Mouse (Mus musculus): ENCODE measurements around the gene Flt4. TPM values are rescaled to one million over a fixed set of nuclear protein-coding genes. Genes with fewer than 3 reads are reported as not detected.

Flt4 gene
- polyA plus RNA-seq, 1 experiment from 2014 or later, result 1.4 TPM

Other genes with a start within 250 kb of the Flt4 start
- gene Olfr1389, start 186.2 kb upstream of the Flt4 start, polyA plus RNA-seq (2015; fragmentation: Nextera tagmentation; extraction: Ambion mirVana), result not detected in 2 replicates
- gene Olfr1388, start 172.6 kb upstream of the Flt4 start, polyA plus RNA-seq (2015; fragmentation: Nextera tagmentation; extraction: Ambion mirVana), result 0.05 and 0.13 TPM in 2 replicates
- not detected in 2 replicates for gene Olfr1387, start 153.9 kb upstream of the Flt4 start, polyA plus RNA-seq (2015; fragmentation: Nextera tagmentation; extraction: Ambion mirVana)
- gene Olfr1386, start 144.2 kb upstream of the Flt4 start, polyA plus RNA-seq (2015; fragmentation: Nextera tagmentation; extraction: Ambion mirVana), result not detected in 2 replicates
- gene Olfr1385, start 120.2 kb upstream of the Flt4 start, polyA plus RNA-seq (2015; fragmentation: Nextera tagmentation; extraction: Ambion mirVana), result not detected in 2 replicates
- gene Olfr1384, start 102.5 kb upstream of the Flt4 start, polyA plus RNA-seq (2015; fragmentation: Nextera tagmentation; extraction: Ambion mirVana), result not detected in 2 replicates
- gene Olfr1383, start 89.6 kb upstream of the Flt4 start, polyA plus RNA-seq (2015; fragmentation: Nextera tagmentation; extraction: Ambion mirVana), result not detected in 2 replicates
- not detected in 2 replicates for gene Olfr1382, start 81.0 kb upstream of the Flt4 start, polyA plus RNA-seq (2015; fragmentation: Nextera tagmentation; extraction: Ambion mirVana)
- not detected in 2 replicates for gene Olfr1381, start 65.8 kb upstream of the Flt4 start, polyA plus RNA-seq (2015; fragmentation: Nextera tagmentation; extraction: Ambion mirVana)
- gene Olfr1380, start 52.4 kb upstream of the Flt4 start, polyA plus RNA-seq (2015; fragmentation: Nextera tagmentation; extraction: Ambion mirVana), result not detected in 2 replicates
- gene Scgb3a1, start 54.3 kb downstream of the Flt4 start, polyA plus RNA-seq (2015; fragmentation: Nextera tagmentation; extraction: Ambion mirVana), result not detected in 2 replicates
- gene Cnot6, start 103.5 kb downstream of the Flt4 start, polyA plus RNA-seq (2015; fragmentation: Nextera tagmentation; extraction: Ambion mirVana), result 69.9 and 78.7 TPM in 2 replicates
- 9.3 and 11.1 TPM in 2 replicates for gene Gfpt2, start 184.9 kb downstream of the Flt4 start, polyA plus RNA-seq (2015; fragmentation: Nextera tagmentation; extraction: Ambion mirVana)
- gene Mapk9, start 237.5 kb downstream of the Flt4 start, polyA plus RNA-seq (2015; fragmentation: Nextera tagmentation; extraction: Ambion mirVana), result 46.8 and 47.2 TPM in 2 replicates